Mouse (Mus musculus) bone marrow, adult 2 months (tissue): Measurements from ENCODE around the gene Olfr718-ps1.

Experiments used
- CTCF ChIP-seq: fragments of 200-500 bp; IDR thresholded peaks from 2 replicates; pipeline ENCODE4 v1.5.1; 2011; ENCODE audit warnings: low read length, control low read depth; ENCODE audit not compliant: control insufficient read depth, insufficient read depth
- POLR2A ChIP-seq: fragments of 200-500 bp; IDR thresholded peaks from 2 replicates; pipeline ENCODE4 v1.6.1; 2011; ENCODE audit warnings: low read depth, mild to moderate bottlenecking, control low read depth, low read length, borderline replicate concordance; ENCODE audit not compliant: control insufficient read depth

DNA sequence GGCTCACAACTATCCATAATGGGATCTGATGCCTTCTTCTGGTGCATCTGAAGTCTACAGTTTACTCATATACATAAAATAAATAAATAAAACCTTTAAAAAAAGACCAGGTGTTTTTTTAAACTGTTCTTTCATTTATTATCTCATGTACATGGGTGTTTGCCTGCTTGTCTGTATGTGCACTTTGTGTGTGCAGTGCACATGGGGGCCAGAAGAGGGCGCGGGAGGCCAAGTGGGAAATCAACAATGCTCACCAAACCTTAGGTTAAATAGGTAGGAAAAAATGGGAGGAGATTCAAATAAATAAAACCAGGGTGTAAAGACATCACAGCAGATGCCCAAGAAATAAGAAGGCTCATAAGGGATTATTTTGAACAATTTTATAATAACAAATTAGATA, 2.7 kb upstream of the Olfr718-ps1 start:
- TF ChIP-seq POLR2A (no peak), CTCF (no peak)
